Mouse (Mus musculus) forebrain, embryonic 16.5 days (tissue): ENCODE measurements around the gene Pdgfra. TPM values are rescaled to one million over a fixed set of nuclear protein-coding genes. Genes with fewer than 3 reads are reported as not detected.

Source experiments
- ATAC-seq: fragments of 200-750 bp; cut with Nextera tagmentation; 2 replicates; pipeline ENCODE4 v1.8.0; 2017; ENCODE audit warnings: mild to moderate bottlenecking, moderate library complexity
- H3K27ac ChIP-seq: fragments of 300-500 bp; sonication (generic); 2 replicates; pipeline ENCODE4 v1.5.1; 2014; ENCODE audit warnings: low read length, control low read depth
- H3K27me3 ChIP-seq: fragments of 300-500 bp; sonication (generic); replicated peaks from 2 replicates; pipeline ENCODE4 v1.6.1; 2014; ENCODE audit warnings: low read length; ENCODE audit not compliant: control insufficient read depth, insufficient read depth
- H3K36me3 ChIP-seq: fragments of 300-500 bp; sonication (generic); 2 replicates; pipeline ENCODE4 v1.6.1; 2014; ENCODE audit not compliant: control insufficient read depth, insufficient read depth
- H3K4me1 ChIP-seq: fragments of 300-500 bp; sonication (generic); replicated peaks from 2 replicates; pipeline ENCODE4 v1.6.1; 2014; ENCODE audit warnings: low read length; ENCODE audit not compliant: control insufficient read depth, insufficient read depth
- H3K4me2 ChIP-seq: fragments of 300-500 bp; sonication (generic); 2 replicates; pipeline ENCODE4 v1.6.1; 2014; ENCODE audit warnings: mild to moderate bottlenecking, low read length, control low read depth
- H3K4me3 ChIP-seq: fragments of 300-500 bp; sonication (generic); replicated peaks from 2 replicates; pipeline ENCODE4 v1.5.1; 2014; ENCODE audit warnings: mild to moderate bottlenecking, low read length, control low read depth
- H3K9ac ChIP-seq: fragments of 300-500 bp; sonication (generic); replicated peaks from 2 replicates; pipeline ENCODE4 v1.6.1; 2014; ENCODE audit warnings: low read depth, low read length, control low read depth
- H3K9me3 ChIP-seq: fragments of 300-500 bp; sonication (generic); 2 replicates; pipeline ENCODE4 v1.6.1; 2016; ENCODE audit warnings: low read length; ENCODE audit not compliant: control insufficient read depth
- WGBS: fragments of 180-500 bp; shearing (Covaris S2); extraction: QIAGEN DNeasy Blood & Tissue Kit; methylation state at CpG from one replicate; pipeline ENCODE4 v1.1.7; 2014; 5-methylcytosine and 5-hydroxymethylcytosine counted together
- polyA plus RNA-seq: library from polyadenylated mRNA; unstranded; fragments of >200 nt; fragmentation: Nextera tagmentation; extraction: Ambion mirVana; gene quantifications from 2 replicates; pipeline ENCODE4 v1.2.1, GENCODE M21; 2015

Pdgfra gene
- polyA plus RNA-seq, 1 experiment from 2014 or later: 11.3 TPM

DNA sequence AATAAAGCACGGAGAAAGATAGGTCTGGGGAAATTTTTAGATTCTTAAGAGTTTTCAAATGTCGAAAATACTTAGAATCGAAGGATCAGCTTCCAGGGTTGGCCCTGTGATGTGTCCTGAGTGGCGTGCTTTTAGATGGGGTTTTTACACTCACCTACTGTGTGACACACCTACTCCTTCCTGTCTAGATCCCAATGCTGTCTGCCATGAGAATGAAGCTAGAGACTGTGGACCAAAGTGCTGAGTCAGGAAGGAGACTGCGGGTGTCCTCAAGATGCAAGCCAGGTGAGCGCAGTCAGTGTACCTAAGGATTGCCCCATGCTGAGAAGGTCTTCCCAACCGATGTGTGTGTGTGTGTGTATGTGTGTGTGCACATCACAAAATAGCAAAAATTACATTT, 62.8 kb downstream of the Pdgfra start:
- H3K36me3 ChIP-seq: no peaks in the 10 kb centered on the region
- no peak overlapping the region for H3K9ac ChIP-seq
- no peak for ATAC-seq
- no peaks in the 10 kb centered on the region for H3K9me3 ChIP-seq
- no peaks in the 10 kb centered on the region for H3K27me3 ChIP-seq
- H3K4me2 ChIP-seq: no peak overlapping the region
- H3K27ac ChIP-seq: no peak overlapping the region
- H3K4me1 ChIP-seq: no peaks in the 10 kb centered on the region
- H3K4me3 ChIP-seq: no peak overlapping the region
- WGBS: 88% methylated on average over 7 of the region's 7 CpGs

DNA sequence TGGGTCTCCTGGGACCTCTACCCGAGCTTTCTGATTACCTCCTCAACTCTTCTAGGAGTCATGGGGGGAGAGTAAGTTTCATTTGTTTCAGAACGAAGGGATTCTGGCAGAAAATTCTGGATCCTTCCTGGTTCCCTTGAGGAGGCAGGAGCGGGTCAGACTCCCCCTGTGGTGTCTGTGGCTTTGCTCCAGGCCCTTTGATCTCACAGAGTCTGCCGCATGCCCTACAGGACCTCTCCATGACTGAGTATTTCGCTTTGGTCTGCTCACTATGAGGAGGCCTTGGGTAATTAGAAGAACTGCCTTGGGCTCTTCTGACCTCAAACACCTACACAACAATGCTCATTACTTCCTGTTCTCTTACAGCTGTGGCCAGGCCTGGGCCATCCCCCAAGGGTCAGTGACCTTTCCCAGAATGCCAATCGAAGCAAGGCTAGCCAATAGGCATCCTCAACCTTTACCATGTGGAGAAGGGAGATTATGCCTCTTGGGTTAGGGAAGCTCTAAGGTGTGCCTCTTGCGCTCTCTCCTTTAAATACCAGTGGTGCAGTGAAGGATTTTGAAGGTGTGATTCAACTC, 63.7 kb downstream of the Pdgfra start:
- no peak overlapping the region for H3K4me2 ChIP-seq
- H3K4me1 ChIP-seq: no peaks in the 10 kb centered on the region
- no peaks in the 10 kb centered on the region for H3K9me3 ChIP-seq
- H3K4me3 ChIP-seq: no peak overlapping the region
- 69% methylated on average over 7 of the region's 7 CpGs for WGBS
- no peaks in the 10 kb centered on the region for H3K36me3 ChIP-seq
- no peak overlapping the region for H3K9ac ChIP-seq
- no peaks in the 10 kb centered on the region for H3K27me3 ChIP-seq
- ATAC-seq: no peak
- no peak overlapping the region for H3K27ac ChIP-seq

DNA sequence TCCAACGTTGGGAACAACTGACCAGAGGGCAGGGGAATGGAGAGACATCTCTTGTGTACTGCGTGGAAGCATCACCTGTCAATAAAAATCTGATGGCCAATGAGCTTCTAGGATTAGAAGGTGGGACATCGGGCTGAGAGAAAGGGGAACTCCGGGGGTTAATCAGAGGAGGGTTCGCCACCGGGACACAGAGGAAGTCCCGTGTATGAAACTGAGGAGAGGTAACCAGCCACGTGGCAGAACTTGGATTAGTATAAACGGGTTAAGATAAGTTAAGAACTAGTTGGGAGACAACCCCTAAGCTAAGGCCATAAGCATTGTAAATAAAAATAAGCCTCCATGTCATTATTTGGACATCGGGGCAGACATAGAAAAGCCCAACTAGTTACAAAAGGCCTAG, 69.5 kb downstream of the Pdgfra start:
- Histone ChIP-seq H3K27me3 (no peaks in the 10 kb centered on the region), H3K4me2 (no peak overlapping the region), H3K4me1 (peaks cover 5% of the 10 kb centered on the region; the same call in 1 of the 2 replicates), H3K4me3 (no peak overlapping the region), H3K27ac (no peak overlapping the region), H3K36me3 (no peaks in the 10 kb centered on the region), H3K9me3 (no peaks in the 10 kb centered on the region), H3K9ac (no peak overlapping the region)
- ATAC-seq: no peak
- WGBS: 86% methylated on average over 10 of the region's 10 CpGs

DNA sequence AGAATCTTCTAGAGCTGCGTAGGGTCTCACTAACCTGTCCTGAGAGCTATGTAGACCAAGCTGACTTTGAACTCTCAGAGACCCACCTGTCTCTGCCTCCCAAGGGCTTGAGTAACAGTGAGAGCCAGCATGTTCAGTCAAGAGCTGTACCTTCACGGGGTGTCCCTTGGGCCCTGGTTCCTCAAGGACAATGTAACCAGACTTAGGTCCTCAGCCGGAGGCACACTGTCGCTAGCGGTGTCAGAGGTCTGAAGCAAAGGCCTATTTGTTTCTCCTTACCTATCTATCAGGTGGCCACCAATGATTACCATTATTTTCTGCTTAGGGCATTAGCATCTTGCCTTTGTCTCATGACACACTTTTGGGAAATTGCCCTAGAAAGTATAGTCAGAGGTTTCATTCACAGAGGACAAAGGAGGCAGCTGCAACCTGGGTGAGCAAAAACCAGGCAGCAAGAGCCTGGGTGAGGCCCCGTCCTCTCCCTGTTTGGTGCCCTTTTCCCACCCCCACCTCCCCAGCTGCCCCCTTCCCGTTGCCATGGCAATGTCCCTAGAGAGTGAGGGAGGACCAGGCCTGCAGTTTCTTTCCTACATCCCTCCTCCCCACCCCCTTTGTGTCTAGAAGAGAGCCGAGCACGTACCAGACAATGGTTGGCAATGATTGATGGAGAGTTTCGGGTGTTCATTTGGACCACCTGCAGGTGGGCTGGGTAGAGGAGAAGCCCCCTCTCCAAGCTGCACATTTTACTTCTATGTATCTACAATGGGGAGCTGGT, 70.6 kb downstream of the Pdgfra start:
- Histone ChIP-seq H3K36me3 (no peaks in the 10 kb centered on the region), H3K4me2 (no peak overlapping the region), H3K4me3 (no peak overlapping the region), H3K4me1 (peaks cover 5% of the 10 kb centered on the region; the same call in 1 of the 2 replicates), H3K27ac (no peak overlapping the region), H3K9me3 (no peaks in the 10 kb centered on the region), H3K27me3 (no peaks in the 10 kb centered on the region), H3K9ac (no peak overlapping the region)
- WGBS: 50% methylated on average over 10 of the region's 10 CpGs
- ATAC-seq: 0 out of 2 replicates have a peak, but pooled peaks have one; percentile 33

DNA sequence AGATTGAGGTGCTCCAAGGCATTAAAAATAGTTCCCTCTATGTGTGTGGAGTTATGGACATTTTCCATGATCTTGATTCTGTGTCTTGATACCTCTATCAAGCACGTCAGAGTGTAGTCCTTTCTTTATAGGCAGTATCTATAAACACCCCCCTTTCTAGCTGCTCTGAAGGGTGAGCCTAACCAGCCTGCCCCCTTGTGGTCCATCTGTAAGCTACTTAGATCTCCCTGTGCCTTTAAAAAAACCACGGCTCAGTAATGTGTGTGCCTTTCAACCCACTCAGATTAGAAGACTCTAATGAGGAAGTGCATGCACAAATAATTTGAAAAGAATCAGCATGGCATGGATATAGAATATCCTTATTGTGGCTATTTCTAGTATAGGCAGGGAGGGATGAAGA, 86.3 kb downstream of the Pdgfra start:
- 17% methylated on average over 2 of the region's 2 CpGs for WGBS
- no peak overlapping the region for H3K4me3 ChIP-seq
- no peaks in the 10 kb centered on the region for H3K27me3 ChIP-seq
- H3K9ac ChIP-seq: no peak overlapping the region
- no peak overlapping the region for H3K4me2 ChIP-seq
- no peaks in the 10 kb centered on the region for H3K9me3 ChIP-seq
- peak overlapping the region; percentile 3; the same call in 1 of the 2 replicates for H3K27ac ChIP-seq
- 0 out of 2 replicates have a peak, but pooled peaks cover 4% of the 10 kb centered on the region for H3K4me1 ChIP-seq
- peak; percentile 68 for ATAC-seq
- no peaks in the 10 kb centered on the region for H3K36me3 ChIP-seq

DNA sequence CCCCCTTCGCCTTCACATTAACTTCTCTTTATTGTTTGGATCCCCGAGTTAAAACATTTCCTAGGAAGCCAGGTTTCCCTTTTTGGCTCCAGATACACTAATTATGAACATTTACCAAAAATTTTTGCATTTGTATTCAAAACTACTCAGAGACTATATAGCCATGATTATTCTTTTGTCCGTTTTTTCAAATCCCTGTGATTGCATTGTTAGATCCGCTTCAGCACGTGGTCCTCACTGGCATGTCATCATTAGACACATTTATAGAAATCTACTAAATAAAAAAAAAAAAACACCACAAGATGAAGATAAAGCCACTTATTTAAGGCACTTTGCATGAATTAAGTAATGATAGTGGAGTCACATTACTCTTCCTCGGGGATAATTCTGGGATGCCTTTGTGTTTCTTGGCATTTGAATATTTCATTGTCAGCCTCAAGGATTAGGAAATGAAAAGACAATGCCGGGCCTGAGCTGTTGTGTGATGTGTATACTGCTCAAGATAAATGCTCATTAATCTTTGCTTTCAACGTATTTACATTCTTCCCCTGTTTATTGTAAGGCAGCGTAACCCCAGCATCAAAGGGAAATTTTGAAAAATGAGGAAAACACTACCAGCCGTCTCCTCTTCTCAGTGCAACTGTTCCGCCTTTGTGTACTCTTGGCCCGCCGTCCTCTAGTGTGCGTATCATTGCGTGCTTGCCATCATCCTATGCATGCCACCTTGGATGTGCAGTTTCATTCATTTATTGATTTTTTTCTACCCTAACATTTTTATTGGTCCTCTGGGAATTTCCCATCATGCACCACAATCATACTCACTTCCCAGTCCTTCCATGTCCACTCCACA, 87.1 kb downstream of the Pdgfra start:
- no peak overlapping the region for H3K4me2 ChIP-seq
- H3K9me3 ChIP-seq: no peaks in the 10 kb centered on the region
- no peak overlapping the region for H3K4me3 ChIP-seq
- H3K9ac ChIP-seq: no peak overlapping the region
- ATAC-seq: peak; percentile 78
- H3K27ac ChIP-seq: peak overlapping the region; percentile 18; the same call in 1 of the 2 replicates
- 50% methylated on average over 15 of the region's 15 CpGs for WGBS
- no peaks in the 10 kb centered on the region for H3K27me3 ChIP-seq
- no peaks in the 10 kb centered on the region for H3K36me3 ChIP-seq
- H3K4me1 ChIP-seq: 0 out of 2 replicates have a peak, but pooled peaks cover 4% of the 10 kb centered on the region

DNA sequence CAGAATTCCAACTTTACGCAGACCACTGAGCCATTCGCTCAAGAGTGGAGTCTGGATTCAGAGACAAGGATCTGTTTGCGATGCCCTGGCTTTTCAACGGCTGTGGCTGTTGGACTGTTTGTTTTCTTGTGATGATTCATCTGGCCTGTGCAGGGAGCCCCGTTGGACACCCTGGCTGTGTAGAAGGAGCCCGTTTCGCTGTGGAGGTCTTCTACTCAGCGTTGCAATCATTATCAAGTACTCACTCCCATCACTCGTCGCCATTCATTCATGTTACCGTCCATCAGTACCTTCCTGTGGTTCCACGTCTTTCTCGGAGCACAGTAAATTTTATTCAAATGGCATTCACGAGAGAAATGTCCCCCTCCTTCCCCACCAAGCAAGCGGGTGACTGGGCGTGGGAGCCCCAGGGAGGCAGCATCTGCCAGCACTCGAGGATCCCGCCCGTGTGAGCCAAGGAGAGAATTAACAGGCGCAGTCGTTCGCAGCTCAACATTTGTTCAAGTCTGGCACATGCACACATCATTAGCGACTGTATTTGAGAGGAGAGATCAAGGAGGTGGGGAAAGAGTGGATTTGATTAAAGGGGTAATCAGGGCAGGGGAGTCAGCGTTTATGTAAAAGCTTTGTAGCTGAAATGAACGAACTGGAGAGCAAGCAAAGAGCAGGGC, 95.1 kb downstream of the Pdgfra start:
- 0 out of 2 replicates have a peak overlapping the region, but pooled peaks have one; percentile 0 for H3K4me3 ChIP-seq
- WGBS: 26% methylated on average over 25 of the region's 25 CpGs

More for the DNA sequence above, 95.1 kb downstream of the Pdgfra start:
- H3K4me2 ChIP-seq: peak overlapping the region; percentile 20
- peak; percentile 96 for ATAC-seq
- no peaks in the 10 kb centered on the region for H3K36me3 ChIP-seq
- H3K9me3 ChIP-seq: no peaks in the 10 kb centered on the region
- no peaks in the 10 kb centered on the region for H3K27me3 ChIP-seq
- H3K9ac ChIP-seq: no peak overlapping the region
- H3K4me1 ChIP-seq: peaks cover 14% of the 10 kb centered on the region
- H3K27ac ChIP-seq: peak overlapping the region; percentile 76
